Mouse (Mus musculus) bone marrow macrophage, adult 2 months (primary cell): ENCODE measurements around the gene Ecel1. TPM values are rescaled to one million over a fixed set of nuclear protein-coding genes. Genes with fewer than 3 reads are reported as not detected.

Experiments used
- H3K27ac ChIP-seq: 2 replicates; pipeline ENCODE4 v1.5.1; 2012; ENCODE audit warnings: low read depth, low read length; ENCODE audit not compliant: insufficient read depth
- H3K4me1 ChIP-seq: 2 replicates; pipeline ENCODE4 v1.6.1; 2012; ENCODE audit warnings: low read length; ENCODE audit not compliant: control insufficient read depth, insufficient read depth
- H3K4me3 ChIP-seq: 2 replicates; pipeline ENCODE4 v1.5.1; 2012; ENCODE audit warnings: mild to moderate bottlenecking, low read length, moderate library complexity; ENCODE audit not compliant: insufficient read depth
- CTCF ChIP-seq: IDR thresholded peaks from 2 replicates; pipeline ENCODE4 v1.5.1; 2012; ENCODE audit warnings: low read depth, mild to moderate bottlenecking, low read length, moderate library complexity
- POLR2A ChIP-seq: IDR thresholded peaks from 2 replicates; pipeline ENCODE4 v1.6.1; 2012; ENCODE audit warnings: mild to moderate bottlenecking, low read depth, low read length, borderline replicate concordance
- polyA plus RNA-seq: library from polyadenylated mRNA; stranded (reverse); fragments of >200 nt; gene quantifications from 2 replicates; pipeline ENCODE4 v1.2.4, GENCODE M21; 2012; ENCODE audit not compliant: missing spikeins, insufficient read depth, insufficient read length

The Ecel1 gene
- polyA plus RNA-seq, 1 experiment: not detected

- Histone ChIP-seq H3K4me3 (no peak overlapping the region), H3K27ac (no peak overlapping the region), H3K4me1 (no peaks in the 10 kb centered on the region)
- TF ChIP-seq CTCF: no peak
- TF ChIP-seq POLR2A: no peak
Measured at GRCm38 (mm10) chr1:87143141-87143540, 13.2 kb downstream of the Ecel1 start.

- Histone ChIP-seq H3K4me1 (no peaks in the 10 kb centered on the region), H3K27ac (no peak overlapping the region), H3K4me3 (no peak overlapping the region)
- TF ChIP-seq POLR2A (no peak), CTCF (no peak)
Measured at GRCm38 (mm10) chr1:87142456-87142855, 13.9 kb downstream of the Ecel1 start.

- TF ChIP-seq POLR2A (no peak), CTCF (no peak)
- H3K27ac ChIP-seq: no peak overlapping the region
- no peaks in the 10 kb centered on the region for H3K4me1 ChIP-seq
- H3K4me3 ChIP-seq: no peak overlapping the region
Measured at GRCm38 (mm10) chr1:87141550-87141949, 14.8 kb downstream of the Ecel1 start.

- TF ChIP-seq CTCF: no peak
- no peak for TF ChIP-seq POLR2A
- H3K4me3 ChIP-seq: no peak overlapping the region
- no peak overlapping the region for H3K27ac ChIP-seq
- H3K4me1 ChIP-seq: no peaks in the 10 kb centered on the region
Measured at GRCm38 (mm10) chr1:87131803-87132202, 24.5 kb downstream of the Ecel1 start.

- no peaks in the 10 kb centered on the region for H3K4me1 ChIP-seq
- TF ChIP-seq POLR2A (no peak), CTCF (no peak)
- H3K27ac ChIP-seq: no peak overlapping the region
- no peak overlapping the region for H3K4me3 ChIP-seq
Measured at GRCm38 (mm10) chr1:87127206-87128030, 28.9 kb downstream of the Ecel1 start.

GRCm38 (mm10) chr1:87124673-87125072 lies 31.6 kb downstream of the Ecel1 start, which contains the start of gene Akp3:
Gene Akp3, plus strand, starts transcription at chr1:87124973.
- TF ChIP-seq CTCF (no peak), POLR2A (no peak)
- Histone ChIP-seq H3K27ac (no peak within 1 kb of the TSS), H3K4me3 (no peak within 1 kb of the TSS), H3K4me1 (no peaks in the 10 kb centered on the region)

GRCm38 (mm10) chr1:87114784-87115183 lies 41.5 kb downstream of the Ecel1 start:
- H3K27ac ChIP-seq: no peak overlapping the region
- no peak overlapping the region for H3K4me3 ChIP-seq
- no peaks in the 10 kb centered on the region for H3K4me1 ChIP-seq
- TF ChIP-seq CTCF (no peak), POLR2A (no peak)

- no peaks in the 10 kb centered on the region for H3K4me1 ChIP-seq
- TF ChIP-seq CTCF (peak; percentile 76), POLR2A (no peak)
- H3K4me3 ChIP-seq: no peak overlapping the region
- H3K27ac ChIP-seq: no peak overlapping the region
Measured at GRCm38 (mm10) chr1:87111719-87112354, 44.5 kb downstream of the Ecel1 start.

GRCm38 (mm10) chr1:87108564-87108963 lies 47.8 kb downstream of the Ecel1 start:
- TF ChIP-seq CTCF (no peak), POLR2A (no peak)

GRCm38 (mm10) chr1:87106536-87106935 lies 49.8 kb downstream of the Ecel1 start:
- no peak for TF ChIP-seq CTCF
- no peak for TF ChIP-seq POLR2A
- Histone ChIP-seq H3K4me3 (no peak overlapping the region), H3K4me1 (no peaks in the 10 kb centered on the region), H3K27ac (no peak overlapping the region)

More at GRCm38 (mm10) chr1:87108564-87108963, 47.8 kb downstream of the Ecel1 start:
- Histone ChIP-seq H3K4me3 (no peak overlapping the region), H3K4me1 (no peaks in the 10 kb centered on the region), H3K27ac (no peak overlapping the region)
